Mouse (Mus musculus) right cerebral cortex, postnatal 10 days (tissue): Measurements from ENCODE around the gene Smim26.
A peak's percentile ranks its signal among the peaks of the same experiment; 100 is the strongest.
"Not testable (repeated sequence)": the region's sequence is repeated elsewhere in the genome, so short reads cannot be mapped to it uniquely, and the experiment has no call there.

ENCODE experiments used
- DNase-seq, 2 experiments: peaks; one replicate each; pipeline ENCODE4 v3.0.0; 2021; ENCODE audit warnings: low spot score in 2 of 2

The Smim26 gene

DNA sequence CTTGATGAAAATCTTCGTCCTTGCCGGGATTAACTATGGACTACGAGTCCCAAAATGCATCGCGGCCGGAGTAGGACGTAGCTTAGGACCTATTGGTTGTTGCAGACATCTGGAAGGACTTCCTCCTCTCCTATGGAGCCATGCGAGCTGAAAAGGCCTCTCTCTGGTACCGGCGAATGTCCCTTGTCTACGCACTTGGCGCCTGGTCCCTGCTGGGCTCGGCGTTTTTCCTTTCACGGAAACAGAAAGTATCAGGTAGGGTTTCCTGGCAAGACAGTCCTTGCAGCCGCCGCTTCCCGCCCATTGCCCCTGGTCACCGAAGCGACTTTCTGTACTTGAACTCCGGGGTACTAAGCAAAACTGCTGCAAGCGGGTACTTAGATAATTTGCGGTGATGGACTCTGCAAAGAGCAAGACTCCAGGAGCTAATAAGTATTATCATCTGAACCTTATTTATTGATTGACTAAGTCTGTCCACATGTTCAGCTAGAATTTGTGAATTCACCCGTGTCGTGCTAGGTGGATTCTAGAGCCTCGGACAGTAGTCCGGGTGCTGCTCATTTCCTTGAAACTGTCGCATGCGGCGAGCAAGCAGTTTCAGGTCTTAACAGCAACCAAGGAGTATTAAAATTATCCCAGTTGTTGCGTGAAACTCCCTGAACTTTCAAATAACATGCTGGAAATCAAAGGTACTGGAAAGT, at the start of gene Smim26:
Smim26 (plus strand) TSS at position 104 of the 701 bp plus-strand sequence.
- DNase-seq, result peak; percentile 89 to 92

GRCm38 (mm10) chr2:144544630-144545029, 49.2 kb upstream of the Smim26 start:
- DNase-seq, result no peak

DNA sequence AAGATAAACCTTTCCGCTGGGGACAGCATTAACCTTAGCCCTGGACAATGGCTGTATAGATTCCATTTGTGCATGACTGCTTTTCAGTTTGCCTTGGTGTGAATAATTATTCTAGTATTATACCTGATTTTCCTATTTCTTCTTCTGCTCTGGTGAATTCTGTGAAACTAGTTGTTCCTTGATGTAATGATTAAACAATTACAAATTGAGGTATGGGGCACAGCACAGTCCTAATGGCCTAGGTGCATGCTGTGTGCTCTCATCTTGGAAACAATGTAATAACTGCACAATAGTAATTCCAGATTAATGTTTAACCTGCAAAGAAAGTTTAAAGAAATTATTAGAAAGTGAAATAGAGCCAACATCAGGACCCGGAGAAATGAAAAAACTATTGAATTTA, 48.8 kb upstream of the Smim26 start:
- no peak for DNase-seq

DNA sequence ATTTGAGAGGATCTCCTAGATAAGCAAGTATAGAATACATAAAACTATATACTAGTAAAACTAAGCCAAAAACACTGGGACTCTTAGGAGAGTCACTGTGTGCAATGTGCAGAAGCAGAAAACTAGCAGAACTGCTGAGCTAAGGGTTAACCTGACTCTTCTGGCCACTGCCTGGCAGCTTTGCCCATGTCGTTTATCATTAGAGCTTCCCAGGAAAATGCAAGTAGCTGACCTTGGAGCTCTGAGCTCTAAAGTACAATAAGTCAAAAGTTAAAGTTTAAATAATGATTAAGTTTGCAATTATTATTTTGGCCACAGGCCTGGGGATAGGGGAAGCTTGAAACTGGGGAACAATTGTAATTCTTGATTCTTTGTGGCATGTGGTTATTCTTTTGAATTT, 48.4 kb upstream of the Smim26 start:
- DNase-seq, result no peak

DNA sequence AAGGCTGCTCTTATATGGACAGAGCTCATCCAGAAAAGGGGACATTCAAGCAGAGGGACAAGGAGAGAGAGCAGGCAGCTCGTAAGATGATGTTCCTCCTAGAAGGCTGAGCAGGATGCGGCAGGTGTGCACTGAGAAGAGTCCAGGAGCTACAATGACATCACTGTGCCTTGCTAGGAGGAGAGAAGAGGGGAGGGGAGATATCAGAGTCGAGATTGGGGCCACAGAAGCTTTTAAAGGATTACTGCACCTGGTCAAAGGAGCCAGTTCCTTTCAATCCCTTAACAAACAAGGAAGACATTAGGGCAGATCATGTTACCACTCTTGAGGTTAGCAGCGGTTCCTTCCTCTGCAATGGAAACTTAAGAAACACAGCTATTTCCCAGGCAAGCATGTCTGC, 46.3 kb upstream of the Smim26 start:
- DNase-seq, result no peak

DNA sequence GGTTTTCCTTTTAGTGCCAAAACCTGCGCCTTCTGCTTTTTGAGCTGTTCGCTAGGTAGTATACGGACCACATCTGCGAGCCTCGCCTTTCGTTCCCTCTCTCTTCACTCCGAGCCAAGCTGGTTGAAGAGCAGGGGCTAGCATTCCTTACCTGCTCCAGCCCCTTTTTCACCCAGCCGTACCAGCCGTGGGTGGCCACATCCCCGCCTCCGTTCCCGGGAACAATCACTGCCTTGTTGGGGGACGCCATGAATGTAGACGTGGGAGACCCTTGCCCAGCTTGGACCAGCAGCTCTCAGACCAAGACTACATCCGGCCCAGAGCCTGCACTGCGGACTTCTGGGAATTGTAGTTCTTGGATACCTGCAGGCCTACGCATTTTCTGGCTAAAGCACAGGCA, 43.3 kb upstream of the Smim26 start, which contains the start of gene Rbbp9:
Rbbp9 (minus strand) TSS at position 341 of the 400 bp plus-strand sequence.
- peak; percentile 82 to 89 for DNase-seq

DNA sequence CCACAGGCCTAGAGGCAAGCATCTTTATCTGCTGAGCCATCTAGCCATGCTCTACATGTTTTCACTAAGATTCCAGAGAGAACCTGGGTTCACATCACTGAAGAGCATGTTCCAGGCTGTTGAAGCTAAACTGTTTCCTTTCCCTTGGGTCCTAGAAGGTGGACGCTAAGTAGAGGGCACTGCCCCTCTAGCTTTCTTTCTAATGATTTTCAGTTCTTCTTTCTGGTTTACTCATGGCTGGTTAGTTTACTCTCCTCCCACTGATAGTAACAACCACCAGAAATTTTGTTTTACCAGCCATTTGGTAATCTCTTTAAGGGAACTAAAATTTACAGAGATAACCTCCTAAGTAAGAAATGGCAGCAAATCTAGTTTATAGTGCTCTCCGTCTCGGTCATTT, 39.9 kb upstream of the Smim26 start:
- no peak for DNase-seq

- no peak for DNase-seq
These were observed 38.5 kb upstream of the Smim26 start for GRCm38 (mm10) chr2:144555286-144555819.

GRCm38 (mm10) chr2:144555820-144556552, 37.9 kb upstream of the Smim26 start, which contains the start of gene Sec23b:
Sec23b (plus strand) TSS chr2:144556229.
- DNase-seq, result peak; percentile 98 to 99

GRCm38 (mm10) chr2:144588723-144589122, 5.1 kb upstream of the Smim26 start:
- no peak for DNase-seq

- not testable (repeated sequence) for DNase-seq
These were observed 818 bp upstream of the Smim26 start for GRCm38 (mm10) chr2:144593036-144593435.

DNA sequence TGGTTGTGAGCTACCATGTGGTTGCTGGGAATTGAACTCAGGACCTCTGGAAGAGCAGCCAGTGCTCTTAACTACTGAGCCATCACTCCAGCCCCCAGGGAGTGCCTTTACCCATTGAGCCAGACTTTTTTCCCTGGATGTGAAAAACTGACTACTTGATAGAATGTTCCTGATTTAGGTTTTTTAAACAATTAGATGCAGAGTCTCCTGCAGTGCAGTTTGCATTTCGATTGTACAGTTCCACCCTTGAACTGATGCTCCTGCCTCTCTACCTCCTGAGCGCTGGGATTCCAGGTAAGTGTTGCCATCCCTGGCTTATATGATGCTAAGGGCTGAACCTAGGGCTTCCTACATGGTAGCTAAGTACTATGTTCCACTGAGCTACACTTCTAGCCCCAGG, 4.2 kb downstream of the Smim26 start:
- no peak for DNase-seq

- DNase-seq, result peak; percentile 91 to 92
These were observed 6.2 kb downstream of the Smim26 start, which contains the start of gene Dtd1 for GRCm38 (mm10) chr2:144599831-144600687. Dtd1 (plus strand) TSS chr2:144599897.

DNA sequence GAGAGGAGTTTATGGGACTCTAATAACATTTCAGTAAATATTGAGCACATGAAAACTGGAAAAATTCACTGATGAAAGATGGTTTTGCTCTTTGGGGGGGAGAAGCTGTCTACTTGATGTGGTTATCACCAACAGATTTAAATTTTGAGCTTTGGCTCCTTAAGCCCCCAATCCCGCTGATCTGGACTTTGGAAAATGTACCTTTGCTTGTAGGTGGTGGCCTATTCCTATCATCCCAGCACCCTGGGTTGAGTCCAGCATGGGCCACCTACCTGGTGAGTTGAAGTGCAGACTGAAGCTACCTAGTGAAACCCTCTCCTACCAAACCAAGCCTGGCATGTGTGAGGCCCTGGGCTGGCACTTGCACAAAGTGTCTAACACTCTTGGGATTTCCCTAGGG, 7.7 kb downstream of the Smim26 start:
- DNase-seq, result no peak

GRCm38 (mm10) chr2:144613956-144614355, 20.1 kb downstream of the Smim26 start:
- no peak for DNase-seq

- no peak for DNase-seq
These were observed 23.4 kb downstream of the Smim26 start for GRCm38 (mm10) chr2:144617074-144617874.

DNA sequence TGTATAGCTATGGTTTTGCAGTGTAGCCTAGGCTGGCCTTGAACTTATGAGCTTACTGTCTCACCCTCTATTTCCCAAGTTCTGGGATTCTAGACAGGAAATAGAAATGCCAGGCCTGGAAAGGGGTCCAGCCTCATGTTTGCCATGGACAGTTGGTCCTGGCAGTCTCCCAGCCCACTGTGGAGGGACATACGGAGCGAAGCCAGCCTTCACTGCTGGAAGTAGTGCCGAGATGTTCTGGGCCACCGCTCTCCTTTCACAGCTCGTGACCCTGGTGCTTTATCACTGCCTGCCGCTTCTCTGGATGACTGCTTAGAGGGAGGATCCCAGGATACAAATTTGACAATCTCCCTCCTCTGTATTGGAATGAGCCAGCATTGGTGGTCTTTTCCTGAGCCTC, 27.6 kb downstream of the Smim26 start:
- peak in 1 of 2 experiments; percentile 17 for DNase-seq

DNA sequence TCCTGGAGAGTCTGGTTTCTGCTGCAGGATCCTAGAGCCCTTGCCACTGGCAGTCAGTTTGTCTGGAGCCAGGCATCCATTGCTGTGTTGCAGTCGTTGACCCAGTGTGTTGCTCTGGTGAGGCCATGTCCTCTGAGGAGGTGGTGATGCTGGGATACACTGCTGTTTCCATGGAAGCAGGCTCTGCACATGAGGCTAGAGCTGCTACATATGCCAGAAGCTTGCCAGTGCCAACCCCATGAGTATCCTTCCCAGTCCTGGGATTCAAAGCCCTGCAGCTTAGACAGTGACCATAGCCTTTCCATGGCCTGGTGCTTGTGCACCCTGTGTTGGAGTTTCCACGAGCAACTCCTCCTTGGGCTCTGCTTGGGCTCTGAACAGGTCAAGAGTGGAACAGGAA, 39.7 kb downstream of the Smim26 start:
- DNase-seq, result no peak

- DNase-seq, result no peak
These were observed 40.4 kb downstream of the Smim26 start for GRCm38 (mm10) chr2:144634231-144634630.

DNA sequence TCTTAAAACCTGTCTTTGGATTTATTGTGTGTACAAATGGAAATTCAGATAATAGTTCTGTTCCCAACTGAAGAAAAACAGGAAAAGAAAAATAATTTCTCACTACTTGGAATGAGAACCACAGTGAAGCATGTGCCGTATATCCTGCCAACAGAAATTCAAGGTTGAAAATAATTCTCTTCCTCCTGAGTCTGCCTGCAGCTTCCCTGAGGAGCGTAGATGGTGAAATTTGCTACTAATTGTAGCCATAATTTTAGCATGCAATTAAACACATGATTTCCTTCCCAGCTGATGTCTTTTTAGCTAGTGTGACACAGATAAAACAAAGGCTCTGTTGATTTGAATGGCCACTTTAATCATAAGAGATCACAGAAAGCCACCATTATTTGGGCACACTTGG, 40.9 kb downstream of the Smim26 start:
- DNase-seq, result no peak
